Mouse (Mus musculus) embryonic fibroblast, embryonic 13.5 days (primary cell): ENCODE measurements at regions not wholly inside any gene's neighbourhood (a gene's known extent, or its start where the extent isn't known, plus 50 kb on each side); places are given as distances from the start of the nearest gene placed in this dataset.

Experiments used
- CTCF ChIP-seq: IDR thresholded peaks from 2 replicates; pipeline ENCODE4 v1.5.1; 2011; ENCODE audit warnings: mild to moderate bottlenecking, control low read depth, low read length, moderate library complexity, borderline replicate concordance; ENCODE audit not compliant: insufficient read depth
- POLR2A ChIP-seq: IDR thresholded peaks from 2 replicates; pipeline ENCODE4 v1.6.1; 2011; ENCODE audit warnings: low read depth, mild to moderate bottlenecking, control low read depth, low read length, moderate library complexity

- TF ChIP-seq CTCF = no peak
- TF ChIP-seq POLR2A = no peak
Measured at GRCm38 (mm10) chr14:61880514-61881259, 273.4 kb downstream of the Kcnrg start.
